Mouse (Mus musculus) MN1 (cell line): ENCODE measurements around the gene Itga8.
A peak's percentile ranks its signal among the peaks of the same experiment; 100 is the strongest.

Experiments
- DNase-seq: peaks from one replicate; pipeline ENCODE4 v3.0.0-alpha.2; 2016; ENCODE audit warnings: low spot score

The Itga8 gene

DNA sequence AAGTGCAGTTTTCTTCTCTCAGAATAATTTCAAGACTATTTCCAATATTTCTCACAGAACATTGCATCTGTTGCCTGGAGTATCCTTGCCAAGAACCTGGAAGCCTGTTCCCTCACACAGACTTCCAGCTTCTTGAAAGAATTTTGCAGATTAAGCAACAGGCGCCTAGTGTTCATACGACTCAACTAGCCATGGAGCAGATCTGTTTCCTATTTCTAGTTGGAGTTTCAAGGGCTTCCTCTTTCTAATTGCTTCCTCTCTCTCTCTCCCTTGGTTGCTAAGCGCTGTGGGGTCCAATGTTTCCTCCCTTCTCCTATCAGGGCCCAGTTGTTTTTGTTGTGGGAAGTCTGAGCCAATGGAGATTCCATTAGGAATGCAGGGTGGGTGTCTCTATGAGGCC lies 7.7 kb downstream of the Itga8 start:
- no peak for DNase-seq

DNA sequence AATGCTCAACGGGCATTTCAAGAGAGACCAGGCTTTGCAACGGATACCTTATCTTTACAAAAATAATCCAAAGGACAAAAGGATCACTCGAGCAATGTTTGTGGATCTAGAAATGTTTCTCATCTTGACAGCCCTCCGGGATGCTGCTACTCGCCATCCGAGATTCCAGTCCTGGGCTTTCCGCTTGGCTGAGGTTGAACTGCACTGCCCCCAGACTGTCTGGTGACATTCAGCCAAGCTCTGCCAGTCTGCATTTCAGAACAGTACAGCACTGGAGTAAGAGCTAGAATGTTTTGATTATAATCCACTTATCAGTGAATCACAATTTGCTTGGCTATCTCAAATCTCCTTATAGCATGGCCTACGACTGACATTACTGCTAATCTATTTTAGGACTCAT lies 8.3 kb downstream of the Itga8 start:
- DNase-seq = no peak

DNA sequence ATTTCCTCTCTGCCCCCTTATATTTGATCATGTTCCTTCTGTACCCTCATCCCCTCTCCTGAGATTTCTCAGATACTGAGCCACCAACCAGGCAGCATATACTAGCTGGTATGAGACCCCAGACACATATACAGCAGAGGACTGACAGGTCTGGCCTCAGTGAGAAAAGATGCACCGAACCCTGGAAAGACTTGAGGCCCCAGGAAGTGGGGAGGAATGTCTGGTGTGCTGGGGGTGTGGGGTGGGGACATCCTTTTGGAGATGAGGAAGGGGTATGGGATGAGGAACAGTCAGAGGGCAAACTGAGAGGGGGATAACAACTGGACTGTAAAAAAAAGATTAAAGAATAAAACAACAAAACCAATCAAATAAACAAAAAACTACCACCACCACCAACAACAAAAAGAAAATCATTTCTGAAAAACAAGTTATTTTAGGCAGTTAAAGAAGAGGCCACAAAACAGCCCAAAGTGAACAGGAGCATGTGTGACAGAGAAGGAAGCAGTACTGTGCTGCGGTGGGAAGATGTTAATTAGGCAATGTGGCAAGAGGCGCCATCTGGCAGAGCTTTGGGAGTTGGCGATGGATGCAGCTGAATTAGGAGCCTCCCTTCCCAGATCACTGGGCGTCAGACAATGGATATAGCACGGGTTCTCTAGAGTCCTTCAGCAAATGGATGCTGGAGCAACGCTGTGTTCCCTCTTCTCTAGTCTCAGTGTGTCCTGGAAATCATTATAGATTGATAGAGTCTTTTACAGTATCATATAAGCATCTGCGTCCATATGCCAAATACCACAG lies 9.5 kb downstream of the Itga8 start:
- DNase-seq = no peak

DNA sequence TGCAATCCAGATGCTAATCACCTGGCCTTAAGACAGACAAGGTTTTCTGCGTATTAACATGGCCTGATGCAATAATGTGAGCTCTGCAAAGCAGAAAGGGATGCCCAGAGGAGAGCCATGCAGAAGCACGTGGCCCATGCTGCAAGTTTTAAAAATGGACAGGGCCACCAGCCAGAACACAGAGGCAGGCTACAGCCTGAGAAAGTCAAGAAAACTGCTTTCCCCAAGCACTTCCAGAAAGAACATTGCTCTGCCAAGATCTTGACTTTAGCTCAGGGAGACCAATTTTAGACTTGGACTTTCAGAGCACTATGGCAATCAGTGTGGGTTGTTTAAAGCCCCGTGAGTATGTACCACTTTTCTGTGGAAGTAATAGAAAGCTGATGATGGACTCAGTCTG lies 11.5 kb downstream of the Itga8 start:
- no peak for DNase-seq

DNA sequence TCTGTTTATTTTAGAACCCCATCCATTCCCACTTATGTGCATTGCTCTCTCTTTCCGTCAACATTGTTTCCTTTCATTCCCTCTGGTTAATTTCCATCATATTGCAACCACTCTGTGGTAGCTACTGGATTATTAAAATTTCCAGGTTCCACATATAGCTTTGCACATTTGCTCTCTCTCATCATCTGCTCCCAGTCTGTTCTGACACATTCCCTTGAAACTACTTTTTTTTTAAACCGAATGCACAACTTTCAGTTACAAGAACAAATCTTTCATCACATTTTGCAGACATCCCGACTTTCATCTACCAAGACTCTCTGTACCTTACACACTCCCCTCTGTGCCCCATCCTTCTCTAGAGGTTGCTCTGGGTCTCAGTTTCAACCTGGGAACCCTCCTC lies 13.9 kb downstream of the Itga8 start:
- no peak for DNase-seq

DNA sequence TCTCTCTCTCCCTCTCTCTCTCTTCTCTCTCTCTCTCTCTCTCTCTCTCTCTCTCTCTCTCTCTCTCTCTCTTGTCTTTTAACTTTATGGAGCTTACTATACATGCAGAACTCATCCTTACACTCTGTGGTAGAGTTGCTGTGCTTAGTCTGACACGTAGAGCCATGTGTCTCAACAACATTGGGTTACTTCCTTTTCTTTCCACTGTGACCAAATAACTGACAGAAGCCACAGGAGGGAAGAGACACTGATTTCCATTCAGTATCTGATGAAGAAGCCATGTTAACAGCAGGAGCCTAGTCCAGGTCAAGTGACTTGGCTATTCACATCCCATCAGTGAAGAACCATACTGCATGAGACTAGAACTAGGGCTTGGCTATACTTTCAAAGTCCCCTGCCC lies 21.1 kb downstream of the Itga8 start:
- DNase-seq = no peak

DNA sequence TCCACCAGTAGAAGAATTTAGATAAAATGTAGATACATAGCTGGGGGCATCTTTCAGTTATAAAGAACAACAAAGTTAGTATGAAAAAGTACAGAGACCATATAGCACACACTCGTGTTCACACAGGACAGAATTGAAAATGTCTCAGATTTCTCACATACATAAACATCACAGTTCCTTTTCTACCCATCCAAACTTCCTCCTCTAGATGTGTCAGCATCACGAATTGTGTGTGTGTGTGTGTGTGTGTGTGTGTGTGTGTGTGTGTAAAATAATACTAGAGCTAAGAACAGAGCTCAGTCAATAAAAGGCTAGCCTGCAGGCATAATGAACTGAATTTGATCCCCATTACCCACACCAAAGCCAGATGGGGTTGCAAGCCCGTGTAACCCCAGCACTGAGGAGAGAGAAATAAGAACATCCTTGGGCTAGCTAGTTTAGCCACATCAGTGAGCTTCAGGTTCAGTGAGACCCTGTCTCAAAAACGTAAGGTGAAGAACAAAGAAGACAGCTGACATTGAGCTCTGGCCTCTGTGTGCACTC lies 22.6 kb downstream of the Itga8 start:
- no peak for DNase-seq

DNA sequence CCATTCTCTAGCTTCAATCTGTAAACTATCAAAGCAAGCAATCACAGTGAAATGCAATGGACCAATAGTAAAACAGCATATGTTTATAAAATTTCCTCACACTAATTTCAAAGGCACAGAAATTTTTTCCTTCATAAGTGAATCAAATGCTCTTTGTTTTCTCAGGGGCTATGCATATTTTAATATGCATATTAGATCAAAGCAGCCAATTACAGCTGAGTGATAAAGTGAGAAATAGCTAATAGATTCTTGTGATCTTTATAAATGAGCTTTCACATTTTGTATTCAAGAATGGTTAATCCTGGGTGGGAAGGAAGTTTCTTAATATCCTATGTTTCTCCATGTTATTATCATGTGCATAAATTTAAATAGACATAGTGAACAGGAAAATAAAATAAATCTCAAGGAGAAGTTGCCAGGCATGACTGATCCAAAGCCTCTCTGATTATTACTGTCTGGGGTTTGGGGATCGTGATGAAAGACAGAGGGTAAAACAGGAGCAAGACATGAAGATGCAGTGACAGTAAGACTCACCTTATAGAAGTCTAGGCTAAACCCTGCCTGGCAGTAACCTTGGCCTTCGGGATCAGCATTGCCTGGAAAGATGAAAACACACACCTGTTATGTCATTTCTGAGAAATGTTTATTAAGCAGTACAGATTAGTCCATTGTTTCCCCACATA lies 44.9 kb downstream of the Itga8 start:
- DNase-seq = no peak

DNA sequence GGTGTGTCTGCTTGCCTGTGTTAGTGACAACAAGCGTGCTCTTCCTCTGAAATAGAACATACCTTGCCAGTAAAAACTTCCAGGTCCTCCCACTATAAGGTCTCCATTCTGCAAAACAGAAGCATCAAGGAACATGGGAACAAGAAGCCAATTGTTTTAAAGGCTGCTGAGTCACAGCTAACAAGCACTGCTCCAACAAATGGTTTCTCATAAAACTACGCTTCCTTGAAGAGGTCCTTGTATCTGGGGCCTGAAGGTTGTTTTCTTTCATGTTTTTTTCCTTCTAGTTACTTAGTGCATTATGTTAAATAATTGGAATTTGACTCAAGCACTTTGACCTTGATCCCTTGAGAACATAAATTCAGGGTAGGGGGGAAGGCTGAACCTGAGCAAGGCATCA lies 45.8 kb downstream of the Itga8 start:
- DNase-seq = no peak

DNA sequence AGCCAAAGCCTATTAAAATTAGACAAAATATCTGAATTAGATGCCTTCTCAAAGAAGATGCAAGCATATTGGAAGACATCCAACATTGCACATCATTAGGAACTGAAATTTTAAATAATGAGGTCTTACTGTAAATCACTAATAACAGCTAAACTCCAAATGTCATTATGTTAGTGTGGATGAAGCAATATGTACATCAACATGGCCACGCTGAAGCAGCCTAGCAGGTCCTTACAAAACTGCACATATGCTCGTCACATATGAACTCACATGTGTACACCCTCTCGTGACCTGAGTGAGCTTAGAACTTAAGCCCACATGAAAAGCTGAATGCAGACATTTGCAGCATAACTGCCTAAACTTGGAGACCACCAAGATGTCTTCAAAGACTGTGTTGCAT lies 66.4 kb downstream of the Itga8 start:
- no peak for DNase-seq

DNA sequence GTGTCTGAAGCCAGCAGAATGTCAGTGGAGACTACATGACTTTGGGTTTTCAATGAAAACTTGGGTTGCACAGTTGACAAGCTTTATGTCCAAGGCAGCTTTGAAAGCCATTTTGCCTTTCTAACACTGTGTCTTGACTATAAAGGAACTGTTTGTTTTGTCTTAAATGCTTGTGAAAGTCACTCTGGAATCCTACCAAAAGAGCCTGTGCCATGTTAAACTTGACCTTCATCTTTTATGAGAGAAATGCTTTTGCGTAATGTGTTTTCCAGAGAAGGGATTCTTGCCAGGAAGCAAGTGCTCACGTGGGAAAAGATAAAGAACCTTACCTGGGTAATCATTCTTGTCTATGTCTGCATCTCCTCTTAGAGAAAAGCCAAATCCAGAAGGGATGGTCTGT lies 72.0 kb downstream of the Itga8 start:
- DNase-seq = no peak

DNA sequence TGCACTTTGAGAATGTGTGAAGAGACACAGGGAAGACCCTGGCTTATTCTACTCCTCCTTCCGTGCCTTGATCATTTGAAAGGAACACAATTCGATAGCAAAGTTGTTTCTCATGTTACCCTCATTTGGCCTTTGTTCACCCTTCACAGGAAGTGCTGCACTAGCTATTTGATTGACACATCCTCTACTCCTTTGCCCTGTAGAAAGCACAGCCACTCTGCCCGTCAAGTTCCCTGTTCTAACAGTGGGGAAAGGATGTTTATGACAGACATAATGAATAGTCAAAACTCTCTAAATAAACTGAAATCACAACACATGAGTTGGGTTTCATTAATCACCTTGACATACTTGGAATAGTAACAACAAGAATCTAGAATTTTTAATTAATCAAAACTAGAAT lies 73.4 kb downstream of the Itga8 start:
- no peak for DNase-seq

DNA sequence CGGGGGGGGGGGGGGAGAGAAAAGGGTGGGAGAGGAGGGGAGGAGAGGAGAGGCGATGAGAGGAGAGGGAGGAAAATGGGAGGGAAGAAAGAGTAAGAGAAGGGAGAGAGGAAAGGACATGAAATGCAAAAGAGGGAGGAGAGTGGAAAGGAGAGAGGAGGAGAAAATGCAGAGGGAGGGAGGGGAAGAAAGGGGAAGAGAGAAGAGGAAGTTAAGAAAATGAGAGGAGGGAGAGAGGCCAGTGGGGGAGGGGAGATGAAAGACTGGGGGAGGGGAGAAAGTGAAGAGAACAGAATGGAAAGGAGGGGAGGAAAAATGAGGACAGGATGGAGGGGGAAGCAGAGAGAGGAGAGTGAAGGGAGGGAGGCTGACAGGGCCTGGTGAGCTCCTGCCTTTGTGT lies 74.5 kb downstream of the Itga8 start:
- no peak for DNase-seq

DNA sequence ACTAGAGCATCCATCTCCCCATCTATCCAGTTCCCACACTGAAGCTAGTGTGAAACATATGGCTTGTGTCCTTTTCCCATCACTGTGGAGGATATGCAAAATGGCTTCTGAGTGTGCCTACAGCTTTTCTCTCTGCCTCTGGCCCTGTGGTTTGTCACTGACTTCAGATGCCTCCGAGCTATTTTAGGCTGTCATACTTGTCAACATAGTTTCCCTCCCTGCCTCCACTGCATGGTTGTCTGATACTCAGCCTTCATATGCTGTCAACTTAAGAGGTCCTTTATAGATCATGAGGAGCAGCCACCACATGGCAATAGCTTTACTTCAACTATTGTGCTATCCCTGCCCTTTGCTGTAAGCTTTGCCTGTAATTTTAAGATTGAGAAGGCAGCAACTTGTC lies 75.4 kb downstream of the Itga8 start:
- DNase-seq = no peak

DNA sequence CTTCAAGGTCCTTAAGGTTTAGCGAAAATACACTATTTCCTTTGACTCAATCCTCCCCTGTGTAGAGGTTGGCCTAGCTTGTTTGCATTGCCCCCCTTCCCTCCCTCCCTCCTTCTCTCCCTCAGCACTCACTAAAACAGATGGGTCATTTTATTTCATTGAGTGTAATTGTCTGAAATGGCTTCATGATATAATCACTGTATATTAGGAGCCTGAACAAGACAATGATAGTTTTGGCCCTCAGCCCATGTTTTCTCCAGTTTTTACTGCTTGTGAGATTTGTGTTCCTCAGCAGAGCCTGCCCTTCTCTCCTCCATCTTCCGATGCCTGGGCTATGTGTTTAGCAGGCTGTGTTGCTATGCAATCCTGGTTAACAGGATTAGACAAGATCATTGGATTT lies 80.1 kb downstream of the Itga8 start:
- DNase-seq = peak; percentile 89

DNA sequence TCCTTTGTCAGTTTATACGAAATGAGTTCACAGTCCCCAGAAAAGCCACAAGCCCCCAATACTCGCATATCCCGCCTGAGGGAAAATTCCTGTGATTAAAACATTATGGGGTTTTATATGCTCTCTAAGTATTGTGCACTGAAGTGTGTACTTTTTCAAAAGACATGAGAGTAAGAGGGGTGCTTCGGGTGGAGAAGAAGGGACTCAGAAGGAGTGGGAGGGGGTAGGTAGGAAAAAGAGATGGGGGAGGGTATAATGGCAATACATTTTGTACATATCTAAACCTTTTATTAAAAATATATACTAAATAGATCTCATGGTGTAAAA lies 88.3 kb downstream of the Itga8 start:
- DNase-seq = no peak

DNA sequence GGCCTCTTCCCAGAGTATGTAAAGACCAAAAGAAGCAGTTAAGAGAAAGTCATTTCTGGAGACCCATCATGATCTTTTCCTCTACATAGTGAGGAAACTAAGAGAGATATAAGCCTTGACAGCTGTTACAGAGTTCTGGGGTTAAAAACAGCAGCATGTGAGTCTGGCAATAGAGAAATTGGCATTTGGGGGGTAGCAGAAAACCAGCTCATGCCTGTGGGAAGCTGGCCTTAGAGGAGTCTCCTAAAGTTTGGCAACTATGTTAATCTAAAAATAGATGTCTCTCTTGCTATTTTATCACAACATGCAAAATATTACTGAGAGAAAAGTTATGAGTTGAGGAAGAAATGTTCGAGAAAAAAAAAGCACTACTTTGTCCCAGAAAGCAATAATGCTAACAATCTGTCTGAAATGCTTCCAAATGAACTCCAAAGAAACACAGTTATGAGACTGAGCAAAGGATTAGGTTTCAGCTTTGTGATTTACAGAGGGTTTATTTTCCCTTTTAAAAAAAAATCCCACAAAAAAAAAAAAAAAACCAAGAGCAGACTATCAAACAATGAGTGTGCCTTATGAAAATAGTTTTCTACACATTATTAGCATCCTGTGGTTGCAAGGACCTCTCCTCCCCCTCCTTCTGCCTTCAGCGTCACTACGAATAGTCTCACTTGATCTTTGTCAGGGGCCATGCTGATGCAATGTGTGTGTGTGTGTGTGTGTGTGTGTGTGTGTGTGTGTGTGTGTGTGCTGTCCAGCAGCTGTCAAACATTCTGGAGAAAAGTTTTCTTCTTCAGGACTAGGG lies 88.9 kb downstream of the Itga8 start:
- DNase-seq = no peak

DNA sequence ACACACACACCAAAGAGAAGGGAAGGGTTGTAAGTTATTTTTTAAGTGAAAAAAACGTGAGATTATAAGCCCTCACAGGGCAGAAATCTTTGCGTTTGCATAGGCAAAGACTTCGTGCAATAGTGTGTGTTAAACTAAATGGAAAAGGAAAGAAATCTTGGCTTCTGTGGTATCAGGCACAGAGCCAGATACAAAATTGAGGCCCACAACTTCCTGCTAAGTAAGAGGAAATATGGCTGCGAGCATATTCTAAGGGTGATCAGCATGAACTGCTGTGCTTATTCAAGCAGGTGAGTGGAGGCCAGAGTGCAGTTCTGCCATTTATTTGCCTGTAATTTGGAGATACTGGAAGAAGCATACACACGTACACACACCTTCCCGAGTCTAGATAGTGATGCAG lies 93.6 kb downstream of the Itga8 start:
- no peak for DNase-seq

DNA sequence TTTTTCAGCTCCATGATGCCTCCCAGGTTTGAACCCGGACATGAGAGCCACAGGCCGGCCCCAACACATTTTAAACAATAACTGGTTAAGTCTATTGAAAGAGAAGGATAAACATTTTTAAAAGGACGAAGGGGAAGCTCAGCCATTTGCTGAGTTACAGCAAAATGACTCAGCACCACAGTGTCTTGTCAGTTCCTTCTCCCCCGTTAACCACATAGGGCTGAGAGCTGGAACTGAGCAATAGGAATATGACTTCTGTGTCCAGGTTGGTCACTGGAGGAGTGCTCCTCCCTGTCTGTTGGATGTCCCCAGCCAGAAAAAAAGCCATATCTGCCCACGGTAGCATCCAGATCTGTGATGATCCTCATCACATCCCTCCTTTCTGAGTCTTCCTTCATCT lies 95.4 kb downstream of the Itga8 start:
- DNase-seq = no peak

DNA sequence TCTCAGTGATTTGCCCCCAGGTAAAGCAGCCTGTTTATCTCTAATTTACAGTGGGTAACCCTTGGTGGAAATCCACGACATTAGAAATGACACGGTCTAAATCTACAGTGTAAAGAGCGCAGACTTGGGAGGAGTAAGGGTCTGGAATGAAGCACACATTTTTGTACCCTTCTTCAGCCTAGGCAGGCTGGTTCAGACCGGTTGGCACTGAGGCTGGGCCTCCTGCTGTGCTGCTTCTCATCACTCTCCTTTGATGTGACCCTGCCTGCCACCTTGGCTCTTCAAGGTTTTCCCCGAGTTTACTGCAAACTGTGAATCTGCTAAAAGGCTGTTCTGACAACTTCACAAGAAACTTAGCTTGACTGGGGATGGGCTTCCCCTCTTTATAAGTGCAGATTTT lies 95.8 kb downstream of the Itga8 start:
- DNase-seq = no peak

DNA sequence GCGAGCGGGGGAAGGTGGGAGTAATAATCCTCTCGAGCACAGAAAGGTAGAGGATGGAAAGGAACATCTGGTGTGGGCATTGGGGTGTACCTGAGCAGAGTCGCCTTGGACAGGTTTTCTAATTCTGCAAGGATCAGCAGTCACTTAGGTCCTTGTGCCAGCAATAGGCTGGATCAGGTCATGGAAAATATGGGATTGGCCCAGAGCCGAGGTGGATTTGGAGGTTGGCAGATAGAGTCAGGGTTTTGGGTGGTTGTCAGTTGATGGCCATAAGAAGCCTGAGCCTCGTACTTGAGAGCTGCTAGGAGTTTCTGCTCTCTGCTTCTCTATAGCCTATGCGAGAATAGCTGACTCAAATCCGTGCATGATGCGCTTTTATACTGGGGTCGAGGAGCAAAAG lies 98.5 kb downstream of the Itga8 start:
- DNase-seq = no peak

DNA sequence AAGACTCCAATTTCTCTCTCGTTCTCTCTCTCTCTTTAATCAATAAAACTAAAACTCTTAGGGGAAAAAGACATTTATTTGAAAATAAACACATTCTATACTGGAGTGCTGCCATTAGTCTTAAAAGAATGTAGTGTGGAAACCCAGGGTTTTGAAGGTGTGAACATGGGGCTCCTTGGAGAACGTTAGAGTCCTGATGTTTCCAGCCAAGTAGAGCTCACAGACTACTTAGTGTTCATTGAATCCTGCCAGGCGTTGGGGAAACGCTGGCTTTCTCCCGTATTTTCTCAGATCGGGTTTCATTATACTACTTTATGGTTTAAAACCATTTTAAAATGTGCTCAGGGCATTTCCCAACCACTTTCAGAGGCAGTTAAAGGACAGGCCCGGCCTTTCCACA lies 103.0 kb downstream of the Itga8 start:
- no peak for DNase-seq

DNA sequence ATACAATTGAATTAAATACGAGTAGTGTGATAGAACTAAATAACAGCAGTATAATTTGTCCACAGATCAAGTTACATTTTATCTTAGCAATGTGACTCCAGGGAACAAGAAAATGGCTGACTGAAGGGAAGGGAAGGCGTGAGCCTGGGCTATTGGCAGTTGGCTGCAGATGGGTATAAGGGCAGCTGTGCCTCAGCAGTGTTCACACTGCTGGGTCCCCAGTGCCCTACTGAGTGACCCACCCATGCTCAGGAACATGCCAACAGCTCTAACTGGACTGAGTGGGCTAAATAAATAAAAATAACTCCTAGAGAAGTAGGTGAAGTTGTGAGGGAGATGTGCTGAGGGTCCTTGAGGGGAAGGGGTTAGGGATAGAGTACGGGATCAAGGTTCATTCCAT lies 103.5 kb downstream of the Itga8 start:
- DNase-seq = no peak
